Mouse (Mus musculus) G1E (cell line): ENCODE data around the gene Stat4. TPM values are rescaled to one million over a fixed set of nuclear protein-coding genes. Genes with fewer than 3 reads are reported as not detected.
"Not testable (repeated sequence)": the region's sequence is repeated elsewhere in the genome, so short reads cannot be mapped to it uniquely, and the experiment has no call there.

ENCODE experiments used
- ATAC-seq: 2 replicates; pipeline ENCODE4 v1.8.0; 2016; ENCODE audit warnings: mild to moderate bottlenecking; ENCODE audit not compliant: insufficient number of reproducible peaks, poor library complexity, low FRiP score, severe bottlenecking; ENCODE audit errors: extremely low read depth
- DNase-seq: peaks from one replicate; pipeline ENCODE4 v3.0.0; 2012; ENCODE audit warnings: low spot score
- H3K27me3 ChIP-seq: 2 replicates; pipeline ENCODE4 v1.6.1; 2012; ENCODE audit warnings: mild to moderate bottlenecking, low read length, inconsistent platforms; ENCODE audit not compliant: insufficient read depth
- H3K36me3 ChIP-seq: replicated peaks from 2 replicates; pipeline ENCODE3; 2012; ENCODE audit warnings: mild to moderate bottlenecking, inconsistent platforms
- H3K4me1 ChIP-seq: 2 replicates; pipeline ENCODE4 v1.6.1; 2012; ENCODE audit warnings: low read depth, low read length, inconsistent platforms, mixed read lengths; ENCODE audit not compliant: insufficient read depth
- H3K4me3 ChIP-seq: 2 replicates; pipeline ENCODE4 v1.5.1; 2012; ENCODE audit warnings: low read depth, mild to moderate bottlenecking, inconsistent platforms, low read length, moderate library complexity, mixed read lengths
- H3K9me3 ChIP-seq: replicated peaks from 2 replicates; pipeline ENCODE4 v1.6.1; 2012; ENCODE audit warnings: inconsistent platforms
- CTCF ChIP-seq: IDR thresholded peaks from 2 replicates; pipeline ENCODE4 v1.5.1; 2012; ENCODE audit warnings: low read depth, low read length, inconsistent platforms, mixed read lengths
- GATA1 ChIP-seq: IDR thresholded peaks from 2 replicates; pipeline ENCODE4 v1.6.1; 2012; ENCODE audit warnings: borderline replicate concordance, low read length, inconsistent platforms, mixed read lengths
- GATA2 ChIP-seq: IDR thresholded peaks from 2 replicates; pipeline ENCODE4 v1.6.1; 2012; ENCODE audit warnings: low read depth, low read length, inconsistent platforms, borderline replicate concordance
- POLR2AphosphoS5 ChIP-seq: IDR thresholded peaks from 2 replicates; pipeline ENCODE4 v1.6.1; 2012; ENCODE audit warnings: low read depth, low read length, inconsistent platforms; ENCODE audit not compliant: insufficient replicate concordance
- TAL1 ChIP-seq: conservative IDR thresholded peaks from 2 replicates; pipeline ENCODE4 v1.6.1; 2012; ENCODE audit warnings: low read depth, low read length, inconsistent platforms, mixed read lengths
- polyA plus RNA-seq: library from polyadenylated mRNA; stranded (reverse); fragments of >175 nt; gene quantifications from 2 replicates; pipeline ENCODE4 v1.2.3, GENCODE M21; 2012
- total RNA-seq, 2 experiments: library from RNA; stranded (forward) in 1 of 2; stranded (reverse) in 1 of 2; fragments of 200-1000 nt in 1 of 2; fragments of >200 nt in 1 of 2; fragmentation: Nextera tagmentation in 1 of 2; gene quantifications; 2 replicates each; pipeline ENCODE4 v1.2.3; 2014 to 2017

Gene Stat4
- total and polyA plus RNA-seq, 3 experiments = 0.11 TPM; not detected in 2

DNA sequence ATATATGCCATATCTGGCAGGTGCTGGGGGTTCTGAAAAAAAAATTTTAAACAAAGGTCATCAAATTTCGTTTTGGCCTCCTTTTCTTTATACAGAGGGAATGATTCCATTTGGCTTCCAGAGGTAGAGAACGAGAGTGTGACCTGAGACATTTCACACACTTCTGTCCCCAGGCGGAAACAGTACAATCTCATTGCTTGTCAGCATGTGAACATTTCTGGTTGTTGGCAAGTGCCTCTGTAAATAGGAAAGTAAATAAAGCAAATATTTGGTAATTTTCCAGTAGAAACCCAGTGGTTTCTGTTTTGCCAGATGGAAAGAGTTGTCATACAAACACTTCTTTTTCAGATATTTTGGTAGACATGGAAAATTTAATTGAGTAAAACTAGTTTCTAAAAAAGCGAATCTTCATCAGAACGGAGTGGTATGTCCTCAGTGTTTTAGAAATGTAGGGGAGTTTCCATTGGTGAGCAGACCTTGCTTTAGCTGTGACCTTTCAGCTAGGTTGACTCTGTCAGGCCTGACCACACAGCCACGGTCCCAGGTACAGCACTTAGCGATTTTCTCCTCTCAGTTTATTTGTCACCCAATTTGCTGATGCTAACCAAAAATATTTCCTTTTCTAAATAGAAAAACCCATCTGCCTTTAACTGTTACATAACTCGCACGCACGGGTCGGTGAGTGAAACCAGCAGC is 53.6 kb downstream of the Stat4 start:
- H3K27me3 ChIP-seq = no peaks in the 10 kb centered on the region
- H3K4me3 ChIP-seq = no peak overlapping the region
- no peak for ATAC-seq
- H3K9me3 ChIP-seq = no peaks in the 10 kb centered on the region
- DNase-seq = no peak
- no peak for TF ChIP-seq POLR2AphosphoS5
- TF ChIP-seq GATA1 = no peak
- no peak for TF ChIP-seq CTCF
- no peak for TF ChIP-seq TAL1
- TF ChIP-seq GATA2 = no peak
- H3K4me1 ChIP-seq = no peaks in the 10 kb centered on the region
- no peaks in the 10 kb centered on the region for H3K36me3 ChIP-seq

- ATAC-seq = no peak
- TF ChIP-seq POLR2AphosphoS5 (no peak), CTCF (no peak), GATA1 (no peak), GATA2 (no peak), TAL1 (no peak)
- no peaks in the 10 kb centered on the region for H3K27me3 ChIP-seq
- no peaks in the 10 kb centered on the region for H3K4me1 ChIP-seq
- H3K36me3 ChIP-seq = no peaks in the 10 kb centered on the region
- no peak overlapping the region for H3K4me3 ChIP-seq
- no peaks in the 10 kb centered on the region for H3K9me3 ChIP-seq
- no peak for DNase-seq
Measured at GRCm38 (mm10) chr1:52043191-52043590, 56.2 kb downstream of the Stat4 start.

- not testable (repeated sequence) for ATAC-seq
Measured at GRCm38 (mm10) chr1:52046891-52047290, 59.9 kb downstream of the Stat4 start.

GRCm38 (mm10) chr1:52048711-52049110 is 61.8 kb downstream of the Stat4 start:
- Histone ChIP-seq H3K4me3 (no peak overlapping the region), H3K9me3 (no peaks in the 10 kb centered on the region), H3K4me1 (no peaks in the 10 kb centered on the region), H3K27me3 (no peaks in the 10 kb centered on the region), H3K36me3 (no peaks in the 10 kb centered on the region)
- no peak for ATAC-seq
- TF ChIP-seq POLR2AphosphoS5 (no peak), GATA2 (no peak), GATA1 (no peak), CTCF (no peak), TAL1 (no peak)
- no peak for DNase-seq

More at GRCm38 (mm10) chr1:52046891-52047290, 59.9 kb downstream of the Stat4 start:
- not testable (repeated sequence) for H3K36me3 ChIP-seq, H3K27me3 ChIP-seq, DNase-seq, H3K9me3 ChIP-seq, H3K4me1 ChIP-seq, H3K4me3 ChIP-seq

DNA sequence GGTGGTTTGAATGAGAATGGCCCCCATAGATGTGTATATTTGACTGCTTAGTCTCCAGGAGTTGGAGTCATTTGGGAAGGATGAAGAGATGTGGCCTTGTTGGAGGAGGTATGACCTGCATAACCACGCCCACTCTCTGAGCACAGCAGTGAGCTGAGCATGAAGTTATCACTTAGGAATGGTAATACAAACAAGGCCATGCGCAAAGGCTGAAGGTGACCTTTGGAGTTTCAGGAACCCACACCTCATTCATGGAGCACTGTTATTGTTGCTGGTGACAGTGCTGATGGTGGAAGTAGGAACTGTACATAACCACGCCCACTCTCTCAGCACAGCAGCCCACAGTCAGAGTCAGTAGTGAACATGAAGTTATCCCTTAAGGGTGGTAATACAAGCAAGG is 62.9 kb downstream of the Stat4 start:
- DNase-seq (no peak), ATAC-seq (no peak)
- no peak for TF ChIP-seq CTCF
- TF ChIP-seq GATA2 = no peak
- no peak for TF ChIP-seq POLR2AphosphoS5
- H3K27me3 ChIP-seq = no peaks in the 10 kb centered on the region
- H3K4me1 ChIP-seq = no peaks in the 10 kb centered on the region
- no peak overlapping the region for H3K4me3 ChIP-seq
- no peaks in the 10 kb centered on the region for H3K9me3 ChIP-seq
- H3K36me3 ChIP-seq = no peaks in the 10 kb centered on the region

- Histone ChIP-seq H3K4me1 (no peaks in the 10 kb centered on the region), H3K27me3 (no peaks in the 10 kb centered on the region; the same call in 1 of the 2 replicates), H3K9me3 (no peaks in the 10 kb centered on the region), H3K36me3 (no peaks in the 10 kb centered on the region), H3K4me3 (no peak overlapping the region)
- no peak for DNase-seq
- TF ChIP-seq GATA1 = no peak
- TF ChIP-seq CTCF = no peak
- no peak for TF ChIP-seq GATA2
- no peak for TF ChIP-seq POLR2AphosphoS5
- ATAC-seq = no peak
Measured at GRCm38 (mm10) chr1:52051542-52051941, 64.6 kb downstream of the Stat4 start.

DNA sequence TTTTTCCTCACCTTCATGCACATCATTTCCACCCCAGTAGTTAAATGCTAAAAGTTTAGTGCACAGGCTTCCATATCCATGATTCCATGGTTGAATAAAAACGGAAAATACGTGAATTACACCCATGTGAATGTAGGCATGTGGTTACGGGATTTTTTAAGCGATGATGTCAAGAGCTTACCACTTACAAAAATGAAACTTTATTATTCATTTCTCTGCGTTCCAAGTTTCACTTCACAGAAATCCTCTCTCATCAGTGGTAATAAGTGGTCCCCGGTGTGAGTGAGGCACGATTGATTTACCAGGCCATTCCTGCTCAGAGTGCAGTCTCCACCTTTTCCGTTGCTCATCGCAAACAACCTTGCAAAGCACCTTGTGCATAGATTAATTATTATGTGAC is 66.0 kb downstream of the Stat4 start:
- Histone ChIP-seq H3K27me3 (peaks cover 2% of the 10 kb centered on the region), H3K9me3 (no peaks in the 10 kb centered on the region), H3K36me3 (no peaks in the 10 kb centered on the region), H3K4me3 (no peak overlapping the region), H3K4me1 (no peaks in the 10 kb centered on the region)
- TF ChIP-seq TAL1 (no peak), POLR2AphosphoS5 (no peak), GATA1 (no peak), CTCF (no peak), GATA2 (no peak)
- no peak for ATAC-seq
- DNase-seq = no peak
